Mouse (Mus musculus): Measurements from ENCODE around the gene Cyb561d1. TPM values are rescaled to one million over a fixed set of nuclear protein-coding genes. Genes with fewer than 3 reads are reported as not detected.
"Not testable (repeated sequence)": the region's sequence is repeated elsewhere in the genome, so short reads cannot be mapped to it uniquely, and the experiment has no call there.

Gene Cyb561d1
- 9.9 and 10.8 TPM in 2 replicates for polyA plus RNA-seq (2012; rRNA removed)

DNA sequence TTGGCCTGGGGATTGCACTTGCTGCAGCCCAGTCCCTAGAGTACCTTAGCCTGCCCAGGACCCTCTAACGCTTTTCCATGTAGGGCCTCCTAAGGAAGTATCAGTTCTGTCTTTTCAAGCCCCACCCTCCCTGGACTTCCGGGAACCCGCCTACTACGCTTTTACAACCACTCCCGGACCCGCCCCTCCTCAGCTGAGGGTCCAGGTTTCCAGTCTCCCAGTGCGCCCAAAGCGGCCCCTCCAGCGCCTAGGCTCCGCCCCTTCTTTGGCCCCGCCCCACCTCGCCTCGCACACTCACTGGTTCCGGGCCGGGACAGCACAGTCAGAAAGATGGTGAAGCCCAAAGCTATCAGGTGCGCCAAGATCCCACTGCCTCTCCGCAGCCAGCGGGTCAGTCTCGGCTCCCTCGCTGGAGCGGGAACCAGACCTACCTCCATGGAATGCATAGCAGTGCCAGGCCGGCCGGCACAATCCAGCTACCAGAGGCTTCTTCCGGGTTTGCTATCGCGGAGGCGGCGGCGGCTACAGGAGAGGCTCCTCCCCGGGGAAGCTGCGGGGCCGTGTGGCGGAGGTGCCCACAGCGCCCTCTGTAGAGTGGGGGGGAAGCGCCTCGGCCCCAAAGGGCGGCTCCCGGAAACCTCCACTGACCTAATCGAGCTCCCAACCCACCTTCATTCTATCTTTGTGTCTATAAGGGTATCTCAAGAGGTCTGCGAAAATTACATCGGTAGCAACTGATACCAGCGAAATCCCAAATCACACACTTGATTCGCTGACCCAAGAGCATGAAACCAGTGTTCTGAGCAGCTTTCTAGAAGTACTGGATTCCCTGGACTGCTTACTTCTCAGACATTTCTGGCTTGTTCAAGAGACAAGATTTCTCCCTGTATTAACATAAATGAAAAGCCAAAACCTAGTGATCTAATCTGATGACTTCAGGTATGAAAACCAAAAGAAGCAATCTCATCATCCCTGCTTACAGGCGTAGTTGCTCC lies at the start of gene Cyb561d1:
Gene Cyb561d1, minus strand, starts transcription at position 884 of the 995 bp plus-strand sequence.
- WGBS: 3% methylated on average over 44 of the region's 44 CpGs
- peak; percentile 91 for DNase-seq (ENCODE audit: low read depth, low spot score)

DNA sequence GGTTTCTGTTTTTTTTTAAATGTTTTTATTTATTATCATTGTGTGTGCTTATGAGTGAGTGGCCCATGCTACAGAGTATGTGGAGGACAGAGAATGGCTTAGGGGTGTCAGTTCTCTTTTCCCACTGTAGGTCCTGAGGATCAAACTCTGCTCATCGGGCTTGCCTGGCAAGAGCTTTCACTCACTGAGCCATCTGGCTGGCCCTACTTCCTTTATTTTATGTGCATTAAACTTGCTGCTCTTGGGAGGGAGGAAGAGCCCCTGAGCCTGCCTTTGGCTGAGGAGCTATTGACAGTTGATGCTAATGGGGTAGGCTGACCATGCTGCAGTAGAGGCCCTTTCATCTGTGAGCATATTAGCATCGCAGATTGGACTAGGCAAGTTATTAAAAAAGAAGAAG lies 45.8 kb upstream of the Cyb561d1 start:
- 81% methylated on average over 2 of the region's 2 CpGs for WGBS
- no peak for DNase-seq (ENCODE audit: low read depth, low spot score)

GRCm38 (mm10) chr3:108241243-108241839 lies 40.3 kb upstream of the Cyb561d1 start:
- DNase-seq (ENCODE audit: low read depth, low spot score): no peak
- WGBS: 86% methylated on average over 3 of the region's 3 CpGs

- WGBS: 85% methylated on average over 4 of the region's 4 CpGs
- not testable (repeated sequence) for DNase-seq (ENCODE audit: low read depth, low spot score)
Measured at GRCm38 (mm10) chr3:108237474-108238102, 36.6 kb upstream of the Cyb561d1 start.

DNA sequence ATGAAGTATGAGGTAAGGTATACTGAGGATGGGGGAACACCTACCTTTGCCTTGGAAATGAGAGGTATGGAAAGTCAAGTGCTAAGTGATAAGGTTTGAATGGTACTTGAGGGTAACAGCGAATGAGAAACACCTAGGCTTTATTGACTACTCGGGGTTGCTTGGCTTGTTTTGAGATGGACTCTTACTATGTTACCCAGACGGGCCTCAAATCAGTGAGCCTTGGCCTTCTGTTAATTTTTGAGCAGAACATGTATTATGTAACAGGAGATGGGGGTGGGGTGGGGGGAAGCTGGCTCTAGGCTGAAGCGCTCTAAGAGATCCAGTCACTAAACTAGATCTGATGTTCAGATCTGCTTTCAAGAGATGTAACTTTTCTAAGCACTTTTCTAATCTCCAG lies 30.6 kb upstream of the Cyb561d1 start:
- WGBS: 82% methylated on average over 4 of the region's 4 CpGs
- no peak for DNase-seq (ENCODE audit: low read depth, low spot score)

DNA sequence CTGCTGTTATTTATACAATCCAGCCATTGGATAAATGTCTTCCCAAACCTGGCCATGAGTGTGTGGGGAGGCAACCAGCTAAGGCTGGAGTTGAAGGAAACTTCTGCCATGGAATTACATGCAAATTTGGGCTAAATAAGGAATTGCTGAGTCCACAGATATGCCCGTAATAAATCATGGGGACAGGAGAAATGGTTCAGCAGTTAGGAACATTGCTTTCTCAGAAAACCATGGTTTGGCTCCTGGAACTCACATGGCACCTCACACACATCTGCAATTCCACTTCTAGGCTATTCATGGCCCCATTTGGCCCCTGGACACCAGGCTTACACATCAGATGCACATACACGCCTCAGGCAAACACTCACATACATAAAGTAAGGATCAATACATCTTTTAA lies 26.5 kb upstream of the Cyb561d1 start:
- WGBS: 78% methylated on average over 2 of the region's 2 CpGs
- no peak for DNase-seq (ENCODE audit: low read depth, low spot score)

DNA sequence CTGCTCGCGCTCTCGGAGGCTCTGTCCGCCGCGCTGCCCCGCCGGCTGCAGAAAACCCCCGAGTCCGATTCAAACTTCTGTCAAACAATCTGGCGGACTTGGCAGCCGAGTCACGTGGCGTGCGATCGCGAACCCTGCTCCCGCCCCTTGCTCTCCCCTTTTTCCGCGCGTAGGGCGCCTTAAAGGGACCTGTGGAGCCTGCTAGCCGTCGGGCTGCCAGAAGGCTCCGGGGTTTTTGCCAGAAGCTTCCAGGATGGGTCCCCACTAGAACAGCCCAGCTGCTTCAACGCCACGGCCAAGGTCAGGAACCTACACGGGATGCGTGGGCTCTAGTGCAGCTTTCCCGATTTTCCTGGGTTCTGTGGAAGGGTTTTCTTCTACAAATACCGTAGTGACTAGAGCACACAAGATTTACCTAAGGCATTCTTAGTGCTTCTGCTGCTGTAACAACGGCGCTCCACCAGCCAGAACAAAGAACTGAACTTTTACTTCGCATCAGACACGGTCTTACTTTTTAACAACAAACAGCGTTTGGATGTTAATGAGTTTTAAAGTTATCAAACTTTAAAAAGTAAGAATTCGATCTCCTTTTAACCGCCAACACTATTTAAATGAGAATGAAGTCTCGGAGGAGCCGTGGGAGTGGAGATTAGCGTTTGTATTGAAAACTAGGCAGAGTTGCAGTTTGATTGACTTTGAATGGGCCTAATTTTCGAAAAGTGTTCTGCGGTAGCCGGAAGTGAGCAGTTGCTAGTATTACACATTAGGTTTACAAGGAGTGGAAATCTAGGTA lies 25.7 kb upstream of the Cyb561d1 start, which contains the start of gene Sypl2:
Gene Sypl2, minus strand, starts transcription at position 91 of the 793 bp plus-strand sequence.
- DNase-seq (ENCODE audit: low read depth, low spot score): no peak
- 6% methylated on average over 44 of the region's 44 CpGs for WGBS

GRCm38 (mm10) chr3:108225711-108226557 lies 24.9 kb upstream of the Cyb561d1 start:
- WGBS: 4% methylated on average over 64 of the region's 67 CpGs
- DNase-seq (ENCODE audit: low read depth, low spot score): no peak

DNA sequence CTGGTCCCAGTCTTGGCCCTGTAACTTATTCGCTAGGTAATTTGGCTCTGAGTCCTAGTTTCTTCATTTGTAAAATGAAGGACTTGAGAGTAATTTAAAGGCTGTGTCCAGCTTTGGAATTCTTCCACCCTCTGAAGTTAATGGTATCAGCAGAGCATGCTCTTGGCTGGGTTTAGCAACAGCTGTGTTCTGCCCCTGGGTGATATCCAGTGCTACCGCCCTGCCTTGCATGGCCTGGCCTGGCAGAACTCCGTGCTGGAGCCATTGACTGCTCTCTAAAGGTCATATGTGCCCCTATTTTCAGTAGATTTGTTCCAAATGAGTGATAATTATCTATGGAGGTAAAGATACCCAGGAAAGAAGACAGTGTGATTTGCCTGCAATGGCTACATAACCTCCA lies 19.6 kb upstream of the Cyb561d1 start:
- 67% methylated on average over 3 of the region's 3 CpGs for WGBS
- DNase-seq (ENCODE audit: low read depth, low spot score): no peak

GRCm38 (mm10) chr3:108214734-108215133 lies 13.7 kb upstream of the Cyb561d1 start:
- DNase-seq (ENCODE audit: low read depth, low spot score): no peak
- 18% methylated on average over 5 of the region's 5 CpGs for WGBS

DNA sequence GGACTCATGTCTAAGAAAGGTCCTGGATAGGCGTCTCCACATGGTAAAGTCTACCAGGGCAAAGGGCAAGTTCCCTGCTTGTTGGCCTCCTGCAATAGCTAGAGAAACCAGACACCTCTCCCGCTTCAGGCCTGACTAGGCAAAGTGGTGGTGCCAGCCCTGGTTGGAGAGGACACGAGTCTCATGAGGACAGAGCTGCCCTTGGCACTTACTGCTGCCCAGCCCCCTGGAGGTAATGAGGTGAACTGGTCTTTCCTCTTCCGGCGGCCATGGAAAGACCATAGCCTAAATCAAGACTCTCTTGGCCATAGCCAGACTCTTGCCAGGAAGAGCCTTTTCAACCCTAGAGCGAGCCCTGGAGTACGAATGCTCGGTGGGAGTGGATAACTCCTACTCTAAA lies 11.4 kb upstream of the Cyb561d1 start:
- WGBS: 71% methylated on average over 8 of the region's 8 CpGs
- DNase-seq (ENCODE audit: low read depth, low spot score): no peak

- WGBS: 86% methylated on average over 6 of the region's 6 CpGs
- DNase-seq (ENCODE audit: low read depth, low spot score): no peak
Measured at GRCm38 (mm10) chr3:108211845-108212244, 10.8 kb upstream of the Cyb561d1 start.

DNA sequence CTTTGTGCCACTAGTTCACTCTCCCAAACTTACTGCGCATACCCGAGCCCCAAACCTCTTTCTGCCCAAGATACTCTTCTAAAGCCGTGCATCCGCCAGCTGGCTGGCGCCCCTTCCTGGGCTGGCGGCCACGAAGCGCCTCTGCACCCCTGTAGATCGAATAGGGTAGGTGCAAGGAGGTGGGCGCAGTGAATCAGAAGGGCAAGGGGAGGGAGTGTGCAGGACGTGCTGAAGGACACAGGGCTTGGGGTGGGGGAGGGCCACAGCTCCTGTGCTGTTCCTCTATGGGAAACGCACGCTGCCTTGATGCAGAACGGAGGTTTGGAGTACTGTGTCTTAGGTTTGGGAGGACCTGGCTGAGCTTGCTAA lies 9.7 kb upstream of the Cyb561d1 start, which contains the start of gene Atxn7l2:
Gene Atxn7l2, minus strand, starts transcription at position 164 of the 369 bp plus-strand sequence.
- DNase-seq (ENCODE audit: low read depth, low spot score): no peak
- under 1% methylated on average over 14 of the region's 14 CpGs for WGBS

- 1% methylated on average over 72 of the region's 72 CpGs for WGBS
- peak; percentile 91 for DNase-seq (ENCODE audit: low read depth, low spot score)
Measured at GRCm38 (mm10) chr3:108209946-108210770, 9.1 kb upstream of the Cyb561d1 start.

DNA sequence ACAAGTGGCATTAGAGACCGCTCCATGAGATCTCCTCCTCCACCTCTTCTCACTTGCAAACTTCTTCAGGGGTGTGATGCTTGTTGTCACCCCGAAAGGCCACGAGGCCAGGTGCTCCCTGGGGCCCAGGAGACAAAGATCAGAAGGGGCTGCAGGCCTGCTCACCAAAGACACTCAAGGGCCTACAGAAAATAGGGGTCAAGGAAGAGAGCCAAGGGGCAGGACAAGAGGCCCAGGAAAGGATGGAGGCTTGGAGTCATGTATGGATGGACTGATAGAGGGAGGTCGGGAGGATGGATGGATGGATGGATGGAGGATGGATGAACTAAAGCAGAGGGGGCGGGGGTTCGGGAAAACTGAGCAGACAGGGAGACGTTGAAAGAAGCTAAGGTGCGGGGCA lies 8.5 kb upstream of the Cyb561d1 start:
- 9% methylated on average over 8 of the region's 8 CpGs for WGBS

DNA sequence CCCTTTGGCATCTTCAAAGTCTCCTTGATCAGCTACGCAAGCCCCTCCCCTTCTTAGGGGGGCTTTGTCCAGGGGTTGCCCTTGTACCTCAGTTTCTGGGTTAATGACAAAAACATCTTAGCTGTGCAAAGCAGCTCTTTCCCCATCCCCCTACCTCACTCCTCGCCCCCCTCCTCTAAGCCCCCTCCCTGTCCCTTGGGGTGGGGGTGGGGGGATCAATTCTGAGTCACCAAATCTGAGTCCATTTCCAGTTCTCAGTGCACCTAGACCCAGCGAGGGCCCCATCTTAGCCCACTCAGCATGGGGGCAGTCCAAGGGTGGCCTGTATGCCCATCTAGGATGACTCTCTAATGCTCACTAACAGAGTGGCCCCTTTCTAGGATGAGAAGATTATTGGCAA lies 8.0 kb upstream of the Cyb561d1 start:
- WGBS: 89% methylated on average over 3 of the region's 3 CpGs
- no peak for DNase-seq (ENCODE audit: low read depth, low spot score)

More for the DNA sequence above, 8.5 kb upstream of the Cyb561d1 start:
- no peak for DNase-seq (ENCODE audit: low read depth, low spot score)

GRCm38 (mm10) chr3:108206731-108207375 lies 5.8 kb upstream of the Cyb561d1 start:
- DNase-seq (ENCODE audit: low read depth, low spot score): no peak
- WGBS: 83% methylated on average over 15 of the region's 15 CpGs

All from large intestine, adult 2 months (tissue).